Mouse (Mus musculus): ENCODE measurements around the gene Susd1.

DNA sequence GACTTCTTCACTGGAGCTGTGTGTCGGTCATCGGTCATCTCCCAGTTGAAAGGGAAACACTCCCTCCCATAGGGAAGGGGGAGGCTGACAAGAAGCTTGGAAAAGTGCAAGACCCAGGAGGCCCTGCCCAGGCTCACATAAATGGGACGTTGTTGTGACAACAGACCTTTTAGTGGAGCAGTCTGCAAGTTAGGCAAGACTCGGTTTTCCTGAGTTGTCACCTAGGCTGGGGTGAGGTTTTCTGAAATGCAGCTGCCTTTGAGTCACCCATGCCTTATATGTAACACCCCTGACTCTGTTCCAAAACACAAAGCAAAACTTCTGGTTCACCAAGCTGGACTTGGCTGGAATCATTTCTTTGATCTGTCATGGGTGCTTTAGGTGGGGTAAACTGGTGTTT lies 39.1 kb downstream of the Susd1 start:
- TF ChIP-seq POLR2A (IDR thresholded peaks at IDR 0.05; ENCODE audit: low read depth, low read length) (no peak), CTCF (IDR thresholded peaks at IDR 0.05; ENCODE audit: extremely low read depth, insufficient read length, insufficient replicate concordance, low read depth, low read length) (no peak)

Data from small intestine, adult 2 months (tissue).